Mouse (Mus musculus) right cerebral cortex, postnatal 4 days (tissue): Measurements from ENCODE around the gene Gm15262.
A peak's percentile ranks its signal among the peaks of the same experiment; 100 is the strongest.
"Not testable (repeated sequence)": the region's sequence is repeated elsewhere in the genome, so short reads cannot be mapped to it uniquely, and the experiment has no call there.

ENCODE experiments used
- DNase-seq: peaks from one replicate; pipeline ENCODE4 v3.0.0-alpha.2; 2022

Gene Gm15262

DNA sequence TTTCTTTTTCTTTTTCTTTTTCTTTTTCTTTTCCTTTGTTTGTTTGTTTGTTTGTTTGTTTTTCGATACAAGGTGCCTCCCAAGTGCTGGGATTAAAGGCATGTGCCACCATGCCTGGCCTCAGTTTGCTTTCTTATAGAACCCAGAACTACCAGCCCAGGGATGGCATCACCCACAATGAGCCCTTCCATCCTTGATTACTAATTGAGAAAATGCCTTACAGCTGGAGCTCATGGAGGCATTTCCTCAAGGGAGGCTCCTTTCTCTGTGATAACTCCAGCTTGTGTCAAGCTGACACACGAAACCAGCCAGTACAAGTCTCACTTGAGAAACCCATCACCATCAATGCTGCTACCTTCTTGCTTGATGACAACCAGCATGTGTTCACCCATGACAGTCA is at the start of gene Gm15262:
Gene Gm15262 (plus strand): TSS at position 301 of the 400 bp plus-strand sequence.
- DNase-seq = not testable (repeated sequence)

DNA sequence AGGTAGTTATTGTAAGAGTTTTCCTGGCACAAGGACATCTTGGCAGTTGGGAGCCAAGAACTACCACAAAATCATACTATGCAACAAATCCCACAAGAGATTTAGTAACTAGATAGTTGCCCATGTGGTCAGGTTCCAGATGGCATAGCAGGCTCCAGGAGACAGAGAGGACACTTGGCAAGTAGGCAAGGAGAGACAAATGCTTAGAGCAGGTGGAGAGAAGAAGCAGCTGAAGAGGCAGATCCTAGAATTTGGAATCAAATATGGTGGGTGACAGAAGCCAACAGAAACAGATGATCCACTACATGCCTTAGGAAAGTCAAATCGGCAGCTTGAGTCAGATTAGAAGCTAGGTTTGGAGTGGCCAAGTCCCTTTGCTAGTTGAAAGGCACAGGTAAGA is 20.9 kb downstream of the Gm15262 start:
- DNase-seq = no peak

DNA sequence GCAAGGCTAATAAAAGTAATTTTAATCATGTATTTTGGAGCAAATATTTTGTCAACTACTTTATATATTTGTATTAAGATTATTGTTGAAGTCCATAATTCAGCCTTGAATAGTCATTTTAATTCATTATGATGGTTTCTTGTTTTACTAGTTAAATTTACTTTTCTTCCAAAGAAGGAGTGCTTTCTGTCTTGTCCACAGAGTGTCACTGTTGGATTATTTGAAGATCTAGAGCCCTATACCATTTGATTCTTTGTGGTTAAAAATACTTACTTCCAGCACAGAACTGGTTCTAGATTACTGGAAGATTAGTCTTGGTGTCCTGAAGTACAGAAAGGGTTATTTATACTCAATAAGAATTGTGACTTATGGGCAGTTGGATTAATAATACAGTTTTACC is 29.2 kb downstream of the Gm15262 start:
- DNase-seq = no peak

DNA sequence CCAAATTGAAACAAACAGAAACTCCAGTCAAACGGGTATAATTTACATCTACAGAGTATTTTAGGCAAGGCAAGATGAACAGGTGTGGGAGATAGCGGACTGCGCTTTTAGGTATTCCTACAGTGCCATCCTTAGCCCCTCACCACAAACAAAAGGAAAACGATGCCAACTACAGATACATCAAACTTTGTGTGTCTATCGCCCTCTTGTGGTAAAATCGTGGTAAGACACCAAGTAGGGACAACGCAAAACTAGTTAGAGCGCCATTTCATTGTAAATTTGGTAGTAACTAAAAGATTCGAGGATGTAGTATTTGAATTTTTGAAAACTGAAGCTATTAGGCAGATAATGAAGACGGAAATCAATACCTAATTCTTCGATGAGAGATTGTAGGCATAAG is 83.7 kb downstream of the Gm15262 start:
- DNase-seq = no peak

DNA sequence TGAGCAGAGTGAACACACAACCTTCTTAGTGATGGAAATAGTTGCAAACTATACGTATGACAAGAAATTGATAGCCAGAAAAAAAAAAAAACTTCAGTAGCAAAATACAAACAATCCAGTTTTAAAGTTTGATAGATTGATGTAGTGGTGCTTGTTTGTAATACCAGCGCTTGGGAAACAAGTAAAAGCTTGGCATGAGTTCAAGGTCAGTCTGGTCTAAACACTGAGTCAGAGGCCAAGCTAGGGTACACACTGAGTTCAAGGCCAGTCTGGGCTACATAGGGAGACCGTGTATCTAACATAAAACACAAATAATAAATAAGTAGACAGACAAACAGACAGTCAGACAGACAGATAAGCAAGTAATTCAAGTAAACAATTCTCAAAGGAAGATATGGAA is 84.2 kb downstream of the Gm15262 start:
- DNase-seq = no peak

DNA sequence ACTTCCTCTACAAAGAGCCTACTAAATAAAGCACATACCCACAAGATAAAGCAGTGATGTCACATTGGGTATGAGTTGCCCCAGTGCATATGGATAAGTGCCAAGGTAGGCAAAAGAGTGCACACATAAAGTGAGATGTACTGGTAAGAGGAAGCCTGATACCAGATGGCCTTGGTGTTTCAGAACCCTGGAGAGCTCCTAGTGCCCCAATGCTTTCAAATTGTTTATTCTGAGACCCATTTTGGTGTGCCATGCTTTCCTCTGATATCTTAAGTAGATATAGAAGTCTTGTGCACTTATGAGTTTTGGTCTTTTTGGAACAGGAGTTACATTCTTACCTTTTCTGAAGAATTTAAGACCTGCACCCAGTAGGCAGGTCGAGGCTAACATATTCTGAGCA is 88.3 kb downstream of the Gm15262 start:
- no peak for DNase-seq

DNA sequence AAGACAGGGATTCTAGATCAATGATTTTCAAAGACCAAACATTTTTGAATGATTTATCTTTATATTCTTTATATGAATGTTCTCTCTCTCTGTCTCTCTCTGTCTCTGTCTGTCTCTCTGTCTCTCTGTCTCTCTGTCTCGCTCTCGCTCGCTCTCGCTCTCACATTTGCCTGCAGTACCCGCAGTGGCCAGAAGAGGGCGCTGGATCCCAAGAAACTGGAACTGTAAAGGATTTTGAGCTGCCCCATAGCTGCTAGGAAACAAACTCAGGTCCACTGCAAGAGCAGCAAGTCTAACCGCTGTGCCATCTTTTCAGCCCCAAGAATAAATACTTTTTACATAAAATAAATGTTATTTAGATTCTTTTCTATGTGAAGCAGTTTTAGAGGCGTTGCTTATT is 98.5 kb downstream of the Gm15262 start:
- DNase-seq = peak; percentile 33

DNA sequence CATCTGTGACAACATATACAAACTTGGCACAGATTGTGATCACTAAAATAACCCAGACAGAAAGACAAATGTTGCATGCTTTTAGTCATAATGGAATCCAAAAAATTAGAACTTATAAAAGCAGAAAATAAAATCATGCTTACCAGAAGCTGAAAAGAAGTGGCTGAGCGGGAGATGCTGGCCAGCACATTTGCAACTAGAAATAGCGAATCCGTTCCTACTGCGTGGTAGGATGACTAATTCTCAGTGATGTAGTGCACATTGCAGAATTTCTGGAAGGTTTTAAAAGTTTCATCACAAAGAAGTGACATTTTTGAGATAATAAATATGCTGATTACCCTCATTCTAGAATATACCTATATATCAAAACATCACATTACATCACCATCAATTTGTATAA is 100.7 kb downstream of the Gm15262 start:
- DNase-seq = no peak

DNA sequence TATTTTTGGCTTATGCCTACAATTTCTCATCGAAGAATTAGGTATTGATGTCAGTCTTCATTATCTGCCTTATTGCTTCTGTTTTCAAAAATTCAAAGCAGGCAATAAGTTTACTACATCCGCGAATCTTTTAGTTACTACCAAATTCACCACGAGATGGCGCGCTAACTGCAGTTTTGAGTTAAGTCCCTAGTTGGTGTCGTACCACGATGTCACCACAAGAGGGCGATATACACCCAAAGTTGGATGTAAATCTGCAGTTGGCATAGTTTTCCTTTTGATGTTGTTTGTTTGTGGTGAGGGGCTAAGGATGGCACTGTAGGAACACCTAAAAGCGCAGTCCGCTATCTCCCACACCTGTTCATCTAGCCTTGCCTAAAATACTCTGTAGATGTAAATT is 111.9 kb downstream of the Gm15262 start:
- DNase-seq = peak; percentile 87

DNA sequence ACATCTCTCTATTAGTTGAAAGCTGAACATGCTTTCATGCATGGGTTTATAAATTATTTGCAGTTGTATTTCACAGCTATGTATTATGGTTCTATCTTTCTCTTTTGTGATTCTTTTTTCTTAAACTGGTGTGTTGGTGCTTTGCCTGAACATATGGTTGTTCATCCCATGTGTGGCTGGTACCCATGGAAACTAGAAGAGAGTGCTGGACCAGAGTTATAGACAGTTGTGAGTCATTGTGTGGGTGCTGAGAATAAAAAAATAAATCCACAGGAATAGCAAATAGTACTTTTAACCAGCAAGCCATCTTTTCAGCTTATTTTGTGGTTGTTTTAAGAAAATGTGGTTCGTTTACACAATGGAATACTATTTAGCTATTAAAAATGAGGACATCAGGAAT is 123.9 kb downstream of the Gm15262 start:
- no peak for DNase-seq
